Mouse (Mus musculus) urinary bladder, postnatal 10 days (tissue): Measurements from ENCODE around the gene Dnajc10.

Experiments used
- DNase-seq: peaks from one replicate; pipeline ENCODE4 v3.0.0; 2022; ENCODE audit warnings: low spot score

Gene Dnajc10

DNA sequence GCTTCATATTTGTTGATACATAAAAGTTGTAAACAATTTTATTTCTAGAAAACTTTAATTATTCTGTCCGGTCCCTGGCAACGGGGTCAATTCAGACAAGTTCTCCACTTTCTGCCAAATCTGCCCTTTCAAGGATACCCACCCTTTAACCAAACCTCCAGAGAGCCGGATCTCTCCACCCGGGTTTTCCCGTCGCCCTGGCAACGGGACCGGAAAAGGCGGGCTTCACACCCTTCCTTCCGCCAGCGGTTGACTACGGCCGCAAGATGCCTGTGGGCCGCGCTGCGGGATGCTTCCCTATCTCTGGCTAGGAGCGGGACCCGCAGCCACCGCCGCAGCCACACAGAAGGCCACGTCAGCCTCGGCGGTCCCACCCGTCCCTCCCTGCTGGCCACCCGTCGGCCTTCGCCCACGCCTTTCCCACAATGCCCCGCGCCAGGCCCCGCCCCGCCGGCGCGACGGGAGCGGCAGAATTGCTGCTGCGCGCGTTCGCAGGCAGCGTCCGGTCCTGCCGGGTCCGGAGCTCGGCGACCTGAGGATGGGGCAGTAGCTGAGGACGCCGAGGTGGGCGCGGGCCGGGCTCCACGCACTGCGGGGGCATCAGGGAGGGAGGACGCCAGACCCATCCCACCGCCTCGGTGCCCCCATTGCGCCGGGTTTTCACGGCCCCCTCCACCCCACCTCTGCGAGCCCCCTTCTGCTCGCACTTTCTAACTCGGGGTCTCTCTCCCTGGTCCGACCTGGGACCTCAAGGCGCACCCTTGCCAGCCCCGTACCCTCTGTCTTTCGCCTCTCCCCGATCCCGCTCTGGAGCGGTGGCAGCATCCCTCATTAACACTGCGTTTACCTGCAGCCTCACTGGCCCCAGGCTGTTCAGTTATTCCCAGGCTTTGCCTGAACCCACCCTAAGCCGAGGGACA lies at the start of gene Dnajc10:
Gene Dnajc10, plus strand, starts transcription at position 225 of the 920 bp plus-strand sequence.
- peak; percentile 47 for DNase-seq

DNA sequence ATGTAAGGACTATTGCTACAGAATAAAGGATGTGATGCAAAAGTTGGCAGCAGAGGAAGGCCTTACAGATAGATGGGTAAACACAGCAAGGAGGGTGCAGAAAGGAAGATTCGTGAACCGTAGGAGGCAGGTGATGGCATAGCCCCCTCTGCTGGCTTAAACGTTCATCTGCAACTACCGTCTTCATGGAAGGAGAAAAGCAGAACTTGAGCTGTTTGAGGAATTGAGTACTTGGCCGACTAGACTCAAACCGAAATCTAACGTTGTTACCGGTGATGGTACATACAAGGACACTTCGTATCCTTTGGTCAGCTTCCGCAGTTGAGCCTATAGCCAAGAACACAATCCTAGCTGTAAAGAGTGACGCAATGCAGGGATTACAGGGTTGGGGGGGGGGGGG lies 48.4 kb upstream of the Dnajc10 start:
- DNase-seq, result no peak

DNA sequence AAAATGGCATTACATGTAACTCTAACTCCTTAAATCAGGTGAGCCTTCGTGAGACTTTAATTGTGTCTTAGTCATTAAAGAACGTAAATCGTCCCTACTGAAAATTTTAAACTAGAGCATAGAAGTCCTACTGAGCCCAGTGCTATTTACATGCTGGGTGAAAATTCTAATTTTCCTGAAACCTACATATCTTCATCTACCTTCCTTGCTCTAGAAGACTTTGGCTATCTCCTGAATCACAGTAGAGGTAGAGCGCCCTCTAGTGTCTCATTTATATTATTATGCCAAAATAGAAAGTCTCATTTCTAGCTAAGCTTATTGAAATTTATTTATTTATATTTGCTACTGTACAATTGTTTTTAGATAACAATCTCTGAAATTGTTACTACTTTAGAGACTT lies 47.2 kb upstream of the Dnajc10 start:
- no peak for DNase-seq

DNA sequence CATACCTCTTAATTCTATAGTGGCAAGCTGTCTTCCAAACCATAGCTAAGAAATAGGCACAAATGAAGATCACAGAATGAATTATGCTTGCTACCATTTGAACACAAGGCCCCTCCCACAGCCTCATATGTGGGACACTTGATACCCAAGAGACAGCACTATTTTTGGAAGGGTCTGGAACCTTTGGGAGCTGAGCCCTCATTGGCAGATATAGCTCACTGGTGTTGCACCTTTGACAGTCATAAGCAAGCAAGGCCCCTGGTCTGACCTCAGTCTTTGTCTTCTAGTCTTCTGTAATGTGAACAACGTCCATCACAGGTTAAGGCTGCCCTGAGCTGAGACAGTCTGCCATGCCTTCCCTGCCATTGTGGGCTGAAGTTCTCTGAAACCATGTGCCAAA lies 43.8 kb upstream of the Dnajc10 start:
- no peak for DNase-seq

DNA sequence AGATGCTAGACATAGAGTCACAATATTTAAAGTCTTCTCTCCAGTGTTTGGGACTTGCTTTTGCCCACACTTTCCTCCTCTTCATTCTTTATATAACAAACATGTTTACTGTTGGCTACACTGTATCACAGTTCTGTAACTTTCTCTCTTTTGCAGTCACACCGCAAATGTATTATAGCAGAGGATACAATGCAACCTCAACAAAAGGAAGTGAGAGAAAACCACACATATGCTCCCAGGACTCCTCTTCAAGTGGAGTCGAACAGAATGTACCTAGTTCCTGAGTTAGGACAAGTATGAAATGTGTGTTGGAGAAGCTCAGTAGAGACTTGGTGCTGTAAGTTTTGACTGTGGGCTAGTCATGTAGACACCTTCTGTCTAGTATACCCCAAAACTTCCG lies 42.2 kb upstream of the Dnajc10 start:
- DNase-seq, result no peak

DNA sequence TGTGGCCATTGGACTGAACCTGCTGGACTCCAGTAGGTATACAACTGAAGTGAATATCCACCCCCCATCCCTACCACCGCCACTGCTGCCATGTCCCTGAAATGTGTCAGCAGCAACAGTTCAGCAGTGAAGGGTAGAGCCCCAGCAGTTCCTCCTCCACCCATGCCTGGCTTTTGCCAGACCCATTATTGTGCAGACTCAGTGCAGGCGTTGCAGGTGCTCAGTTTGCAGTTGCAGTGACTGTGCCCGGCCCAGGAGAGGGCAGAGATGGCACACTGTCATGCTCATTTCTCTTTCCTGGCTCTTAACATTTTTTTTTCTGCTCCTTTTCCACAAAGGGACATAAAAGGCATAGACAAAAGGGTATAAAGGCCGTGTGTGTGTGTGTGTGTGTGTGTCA lies 41.5 kb upstream of the Dnajc10 start:
- no peak for DNase-seq

DNA sequence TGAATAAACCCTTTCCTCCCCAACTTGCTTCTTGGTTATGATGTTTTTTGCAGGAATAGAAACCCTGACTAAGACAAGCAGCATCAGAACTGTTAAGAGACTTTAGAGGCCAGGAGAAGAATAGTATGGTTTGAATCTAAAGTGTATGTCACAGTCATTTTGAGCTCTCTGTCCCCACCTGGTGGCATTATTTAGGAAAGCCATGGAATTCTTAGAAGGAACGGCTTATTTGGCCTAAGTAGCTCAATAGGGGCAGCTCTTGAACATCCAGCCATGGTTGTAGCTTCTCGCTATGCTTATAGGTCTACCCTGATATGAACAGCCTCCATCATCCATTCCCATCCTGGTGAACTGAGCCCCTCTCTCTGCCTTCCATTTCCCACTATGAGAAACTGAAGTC lies 40.1 kb upstream of the Dnajc10 start:
- DNase-seq, result no peak

DNA sequence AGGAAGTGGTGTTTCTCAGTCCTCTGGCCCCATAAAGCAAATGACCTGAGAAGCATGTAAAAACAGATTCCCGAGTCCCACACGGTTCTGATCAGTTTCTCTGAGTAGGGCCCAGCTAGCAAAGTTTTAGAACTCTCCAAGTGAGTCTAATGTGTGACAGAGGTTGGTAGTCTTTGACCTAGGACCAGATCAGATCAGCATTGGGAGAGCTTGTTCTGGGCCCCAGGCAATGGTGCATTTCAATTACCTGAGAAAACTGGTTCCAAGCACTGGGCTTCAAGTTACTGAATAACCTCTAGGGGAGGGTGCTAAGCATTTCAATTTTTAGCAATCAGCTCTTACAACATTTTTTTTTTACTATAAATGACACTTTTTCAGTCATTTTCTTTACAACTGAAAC lies 33.1 kb upstream of the Dnajc10 start:
- no peak for DNase-seq

DNA sequence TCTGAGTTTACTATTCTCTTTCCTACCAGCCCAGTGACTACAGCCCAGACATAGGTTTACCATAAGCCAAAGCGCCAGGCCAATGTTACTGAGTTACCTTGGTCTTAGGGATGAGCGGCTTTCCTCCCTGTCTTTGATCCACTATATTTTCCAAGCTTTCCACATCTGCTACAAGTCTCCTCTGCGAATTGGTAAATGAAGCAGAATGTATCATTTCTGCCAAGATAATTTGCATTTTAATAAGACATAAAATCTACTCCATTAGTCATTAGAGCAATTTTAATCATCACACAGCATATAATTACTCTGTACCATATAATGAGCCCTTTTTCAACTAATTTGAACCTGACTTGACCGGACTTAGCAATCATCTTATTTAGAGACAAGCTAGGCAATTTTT lies 28.9 kb upstream of the Dnajc10 start:
- DNase-seq, result no peak

DNA sequence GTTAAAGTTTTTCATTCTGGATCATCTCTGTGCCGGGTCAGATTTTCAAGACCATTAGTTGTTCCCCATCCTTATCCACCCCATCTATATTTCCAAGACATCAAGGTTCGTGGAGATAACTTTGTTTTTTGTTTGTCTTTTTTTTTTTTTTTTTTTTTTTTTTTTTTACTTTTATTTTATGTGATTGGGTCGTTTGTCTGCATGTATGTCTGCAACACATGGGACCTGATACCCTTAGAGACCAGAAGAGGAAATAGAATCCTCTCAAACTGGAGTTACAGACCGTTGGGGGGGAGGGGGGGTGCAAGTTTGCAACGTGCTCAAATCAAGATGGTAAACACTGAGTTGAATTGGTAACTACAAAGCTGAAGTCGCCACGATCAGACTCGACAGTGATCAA lies 23.1 kb upstream of the Dnajc10 start, which contains the start of gene Prdx6b:
Gene Prdx6b, plus strand, starts transcription at position 301 of the 400 bp plus-strand sequence.
- no peak for DNase-seq

DNA sequence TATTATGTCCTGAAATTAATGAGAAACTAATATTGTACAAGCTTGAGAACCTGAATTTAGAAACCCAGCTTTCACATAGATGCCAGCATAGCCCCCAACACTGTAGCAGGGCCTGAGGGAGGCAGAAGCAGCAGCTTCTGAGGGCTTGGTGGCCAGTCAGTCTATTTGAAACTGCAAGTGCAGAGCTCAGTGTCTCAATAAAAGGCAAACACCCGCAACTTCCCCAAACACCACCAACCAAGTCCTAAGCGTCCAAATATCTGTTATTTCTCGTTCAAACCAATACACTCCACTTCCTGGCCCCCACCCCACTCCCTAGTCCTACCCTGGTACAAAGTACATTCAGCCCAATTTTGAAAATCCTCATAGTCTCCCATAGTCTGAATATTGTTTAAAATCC lies 16.9 kb upstream of the Dnajc10 start:
- no peak for DNase-seq

DNA sequence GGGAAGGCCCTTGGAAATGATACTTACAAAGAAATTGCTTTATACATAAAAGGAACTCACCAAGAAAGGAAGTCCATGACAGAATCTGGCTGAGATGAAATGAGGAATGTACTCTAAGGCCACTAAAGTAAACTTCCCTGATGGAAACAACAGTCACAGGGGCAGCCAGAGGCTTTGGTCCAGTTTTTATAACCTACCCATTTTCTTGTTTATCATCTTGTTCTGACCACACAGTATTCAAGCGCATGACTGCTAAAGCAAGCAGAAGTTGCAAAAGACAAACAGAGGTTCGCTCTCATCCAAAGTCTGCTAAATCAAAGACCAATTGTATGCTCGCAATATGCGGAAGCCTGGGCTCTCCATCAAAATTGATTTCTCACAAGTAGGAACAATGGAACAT lies 14.5 kb upstream of the Dnajc10 start:
- no peak for DNase-seq

DNA sequence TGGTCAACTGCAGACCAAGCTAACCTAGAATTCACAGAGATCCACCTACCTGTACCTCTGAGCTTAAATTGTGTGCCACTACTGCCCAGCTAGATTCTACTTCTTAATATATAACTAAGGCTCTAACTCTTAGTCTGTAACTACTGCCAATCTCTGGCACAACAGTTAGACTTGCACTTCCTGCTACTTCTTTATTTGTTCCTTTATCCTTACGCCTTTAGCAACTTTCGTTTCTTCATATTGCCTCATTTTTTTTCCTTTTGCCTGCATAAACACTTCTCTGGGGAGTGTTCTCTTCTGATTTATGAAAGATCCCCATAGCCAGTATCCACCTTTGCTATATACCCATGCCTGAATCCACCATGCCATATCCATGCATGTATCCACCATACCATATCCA lies 11.3 kb upstream of the Dnajc10 start:
- DNase-seq, result no peak

DNA sequence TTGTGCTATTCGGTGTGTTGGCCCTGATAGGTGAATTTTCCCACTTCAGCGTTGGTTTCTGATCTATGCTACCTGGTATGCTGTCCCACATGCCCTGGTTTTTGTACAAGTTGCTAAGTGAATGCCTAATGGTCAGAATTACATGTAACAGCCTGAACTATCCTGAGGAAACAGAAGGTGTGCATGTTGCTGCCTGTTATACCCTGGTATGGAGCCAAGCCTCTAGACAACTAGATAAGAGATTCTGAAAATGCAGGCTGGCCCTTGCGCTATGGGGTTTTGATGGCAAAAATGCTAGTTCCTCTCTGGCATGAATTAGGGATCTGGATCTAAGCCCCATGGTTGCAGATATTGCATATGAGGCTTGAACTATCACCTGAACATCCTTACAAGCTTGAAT lies 7.6 kb upstream of the Dnajc10 start:
- DNase-seq, result no peak

DNA sequence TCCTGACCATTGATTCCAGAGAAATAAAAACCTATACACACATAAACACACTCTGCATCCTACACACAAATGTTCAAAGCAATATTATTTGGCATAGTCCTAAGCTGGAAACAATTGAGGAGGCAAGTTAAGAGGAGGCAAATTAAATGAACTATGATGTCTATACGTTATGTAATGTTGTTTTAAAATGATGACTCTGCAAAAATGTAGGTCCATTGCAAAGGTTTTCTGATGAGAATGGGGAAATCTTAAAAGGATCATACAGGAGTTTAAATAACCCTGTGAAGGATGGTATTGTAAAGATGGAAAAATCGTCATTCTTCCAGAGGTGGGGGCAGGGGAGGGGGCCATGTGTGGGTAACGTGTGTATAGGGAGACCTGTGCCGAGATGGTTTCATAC lies 5.5 kb upstream of the Dnajc10 start:
- DNase-seq, result no peak

DNA sequence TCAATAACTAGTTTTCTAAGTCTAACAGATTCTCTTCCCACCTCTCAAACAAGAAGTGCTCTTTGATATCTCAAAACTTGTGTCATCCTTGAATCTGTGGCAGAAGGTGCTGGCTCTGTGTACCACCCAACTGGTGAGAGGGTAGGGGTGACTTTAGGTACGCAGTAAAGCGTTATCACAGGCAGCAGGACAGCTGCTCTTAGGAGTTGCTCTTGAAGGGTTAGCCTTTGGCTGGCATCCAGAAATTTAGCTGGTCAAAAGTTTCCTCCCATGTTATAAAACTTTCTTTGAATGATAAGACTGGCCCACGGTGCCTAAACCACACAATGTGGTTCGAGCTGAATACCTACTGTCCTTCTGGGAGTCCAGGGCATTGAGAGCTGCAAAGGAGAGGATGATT lies 4.5 kb upstream of the Dnajc10 start:
- DNase-seq, result no peak

DNA sequence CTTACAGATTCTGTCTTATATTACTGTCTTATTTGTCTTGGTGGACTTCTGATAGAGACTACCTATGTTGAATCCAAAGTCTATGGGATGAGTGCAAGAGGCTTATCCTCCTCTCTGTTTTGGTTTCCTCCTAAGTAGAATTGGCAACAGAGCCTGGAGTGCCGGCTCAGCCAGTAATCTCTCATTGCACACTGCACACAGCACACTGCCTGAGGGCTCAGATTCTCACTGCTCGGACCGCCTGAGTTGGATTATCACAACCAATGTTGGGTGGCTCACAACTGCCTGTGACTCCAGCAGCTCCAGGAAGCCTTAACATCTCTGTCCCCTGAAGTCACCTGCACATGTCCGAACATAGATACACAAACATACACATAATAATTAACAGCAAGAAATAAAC lies 3.9 kb upstream of the Dnajc10 start:
- DNase-seq, result no peak

DNA sequence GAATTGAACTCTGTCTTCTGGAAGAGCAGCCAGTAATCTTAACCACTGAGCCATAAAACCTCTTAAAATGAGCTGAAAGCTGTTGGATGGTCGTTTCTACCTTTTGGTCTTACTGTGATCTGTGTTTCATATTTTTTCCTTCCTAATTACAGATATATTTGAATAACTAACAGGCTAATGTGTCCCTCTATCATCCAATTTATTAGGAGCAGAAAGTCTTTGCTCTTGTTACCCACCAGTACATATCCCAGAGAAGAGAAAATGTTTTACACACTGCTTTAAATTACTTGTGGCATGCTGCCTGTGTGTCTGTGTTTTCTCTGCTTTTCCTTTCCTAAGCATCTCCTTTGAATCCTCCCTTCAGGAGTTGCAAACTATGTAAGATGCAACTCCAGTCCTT lies 1.1 kb upstream of the Dnajc10 start:
- DNase-seq, result no peak

DNA sequence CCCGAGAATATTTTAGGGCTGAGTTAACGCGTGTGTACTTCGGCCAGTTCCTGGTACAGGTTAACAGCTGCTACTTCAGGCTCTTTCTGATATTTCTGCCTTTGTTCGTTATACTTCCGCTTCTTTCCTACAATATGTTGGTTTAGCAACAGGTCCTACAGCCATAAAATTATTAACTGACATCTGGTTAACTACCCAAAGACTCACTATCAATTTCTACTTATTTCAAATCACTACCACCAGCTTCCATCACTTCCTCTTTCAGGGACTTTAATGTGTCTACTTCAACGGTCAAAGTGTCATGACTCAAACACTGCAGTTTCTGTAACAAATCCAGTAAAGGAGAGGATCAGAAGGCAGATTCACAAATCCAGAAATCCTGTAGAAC lies 418 bp upstream of the Dnajc10 start:
- DNase-seq, result no peak

DNA sequence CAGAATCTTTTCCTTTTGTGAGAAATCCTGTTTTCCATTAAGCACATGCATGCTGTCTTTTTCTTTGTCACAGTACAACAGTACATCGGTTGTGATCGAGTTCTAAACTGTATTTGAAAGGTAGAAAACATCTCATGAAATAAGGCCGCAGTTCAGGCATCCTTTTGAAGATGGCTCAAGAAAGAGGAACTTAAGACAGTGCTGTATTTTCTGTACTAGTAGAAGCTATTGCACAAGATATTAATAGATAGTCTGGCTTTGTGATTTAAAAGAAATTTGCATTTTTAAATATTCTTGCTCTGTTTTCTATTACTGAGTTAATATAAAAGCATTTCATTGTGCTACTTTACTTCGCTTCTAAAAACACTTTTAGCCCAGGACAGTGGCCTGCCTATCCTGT lies 7.6 kb downstream of the Dnajc10 start:
- DNase-seq, result no peak

DNA sequence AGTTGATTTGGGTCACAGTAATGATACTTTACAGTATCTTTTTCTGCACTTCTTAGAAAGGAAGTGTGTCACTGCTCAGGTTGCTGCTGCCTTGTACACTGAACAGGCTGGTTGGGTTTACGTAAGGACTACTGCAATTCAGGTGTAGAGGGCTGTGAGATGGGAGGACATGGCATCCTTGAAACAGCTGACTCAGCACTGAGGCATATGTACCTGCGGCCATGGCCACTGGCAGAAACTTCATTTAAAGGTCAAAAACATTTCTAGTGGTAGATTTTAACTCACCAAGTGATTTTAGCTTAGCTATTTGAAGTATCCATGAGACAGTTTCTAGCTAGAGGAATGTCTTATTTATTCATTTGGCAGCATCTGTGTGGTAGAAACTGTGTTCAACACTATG lies 10.5 kb downstream of the Dnajc10 start:
- no peak for DNase-seq

DNA sequence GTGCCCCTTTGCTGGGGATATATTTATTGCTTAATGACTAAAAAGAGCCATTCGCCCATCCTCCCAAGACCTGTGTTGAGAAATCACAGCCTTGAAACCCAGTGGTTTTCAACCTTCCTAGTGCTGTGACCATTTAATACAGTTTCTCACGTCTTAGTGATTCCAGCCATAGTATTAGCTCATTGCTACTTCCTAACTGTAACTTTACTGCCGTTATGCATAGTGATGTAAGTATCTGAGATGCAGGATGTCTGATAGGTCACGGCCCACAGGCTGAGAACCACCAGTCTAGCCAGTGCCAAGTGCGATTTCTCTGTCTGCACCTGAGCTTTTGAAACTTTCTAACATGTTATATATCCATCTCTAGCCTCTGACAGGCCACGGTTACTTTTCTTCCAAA lies 12.0 kb downstream of the Dnajc10 start:
- DNase-seq, result no peak

DNA sequence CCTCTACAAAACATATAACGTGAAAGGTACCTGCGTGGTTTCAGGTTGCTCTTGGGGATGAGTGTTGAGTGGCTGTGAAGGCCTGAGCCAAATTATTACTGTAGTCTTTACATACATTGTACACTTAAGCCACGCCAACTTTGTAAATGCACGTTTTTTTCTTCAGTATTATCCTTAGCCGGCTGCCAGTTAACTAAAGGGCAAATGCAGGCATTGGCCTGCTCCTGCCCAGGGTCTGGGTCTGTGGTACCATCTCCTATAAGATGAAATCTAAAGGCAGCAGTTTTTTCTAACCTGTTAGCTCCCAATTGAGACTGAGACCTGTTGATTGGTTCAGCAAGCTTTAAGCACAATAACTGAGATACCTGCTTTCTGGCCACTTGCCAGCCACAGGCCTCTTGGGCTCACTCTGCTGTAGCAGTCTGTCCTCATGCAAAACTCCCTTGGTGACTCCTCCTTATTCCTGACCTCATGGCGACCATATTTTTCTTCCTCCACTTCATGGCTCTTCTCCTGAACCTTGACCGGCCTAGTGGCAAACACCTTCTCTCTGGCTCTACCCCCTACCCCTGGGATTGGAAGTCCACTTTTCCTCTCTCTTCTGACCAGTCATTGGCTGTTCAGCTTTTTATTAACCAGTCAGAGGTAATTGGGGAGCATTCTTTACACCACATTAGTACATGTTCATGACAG lies 13.8 kb downstream of the Dnajc10 start:
- no peak for DNase-seq

DNA sequence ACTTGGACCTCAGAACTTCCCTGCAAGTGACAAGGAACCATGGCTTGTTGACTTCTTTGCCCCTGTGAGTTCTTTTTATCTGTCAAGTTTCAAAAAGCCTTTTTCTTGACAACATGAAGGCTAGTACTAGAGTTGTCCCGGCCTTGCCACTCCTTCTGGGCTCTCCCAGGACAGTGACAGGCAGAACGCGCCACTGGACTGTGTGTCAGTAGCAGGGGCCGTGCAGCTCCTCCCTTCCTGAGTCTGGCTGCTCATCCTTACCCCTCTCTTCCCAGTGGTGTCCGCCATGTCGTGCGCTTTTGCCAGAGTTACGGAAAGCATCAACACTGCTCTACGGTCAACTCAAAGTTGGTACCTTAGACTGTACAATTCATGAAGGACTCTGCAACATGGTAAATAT lies 25.3 kb downstream of the Dnajc10 start:
- DNase-seq, result no peak
